Mouse (Mus musculus) liver, embryonic 14.5 days (tissue): ENCODE data around the gene Map4k3. TPM values are rescaled to one million over a fixed set of nuclear protein-coding genes. Genes with fewer than 3 reads are reported as not detected.

Experiments used
- ATAC-seq: fragments of 200-750 bp; cut with Nextera tagmentation; 2 replicates; pipeline ENCODE4 v1.8.0; 2017; ENCODE audit warnings: moderate number of reproducible peaks, mild to moderate bottlenecking, moderate library complexity; ENCODE audit not compliant: insufficient read depth
- DNase-seq, 3 experiments: peaks; one replicate each; pipeline ENCODE4 v3.0.0-alpha.2; 2012 to 2013; ENCODE audit warnings: low read depth in 3 of 3, low spot score in 3 of 3
- H3K27ac ChIP-seq: fragments of 300-500 bp; sonication (generic); 2 replicates; pipeline ENCODE4 v1.5.1; 2014; ENCODE audit warnings: moderate library complexity, mild to moderate bottlenecking, control low read depth, inconsistent platforms
- H3K27me3 ChIP-seq: fragments of 300-500 bp; sonication (generic); 2 replicates; pipeline ENCODE4 v1.6.1; 2014; ENCODE audit warnings: mild to moderate bottlenecking, low read length, moderate library complexity; ENCODE audit not compliant: control insufficient read depth, insufficient read depth
- H3K36me3 ChIP-seq: fragments of 300-500 bp; sonication (generic); replicated peaks from 2 replicates; pipeline ENCODE4 v1.6.1; 2014; ENCODE audit warnings: low read depth; ENCODE audit not compliant: control insufficient read depth, insufficient read depth
- H3K4me1 ChIP-seq, 2 experiments: fragments of 200-500 bp in 1 of 2; fragments of 300-500 bp in 1 of 2; sonication (generic) in 1 of 2; replicated peaks; 2 replicates each; pipeline ENCODE4 v1.6.1; 2012 to 2014; ENCODE audit warnings: antibody characterized with exemption in 1 of 2, inconsistent platforms in 1 of 2, low read length in 1 of 2; ENCODE audit not compliant: control insufficient read depth in 2 of 2, insufficient read depth in 2 of 2
- H3K4me2 ChIP-seq: fragments of 300-500 bp; sonication (generic); 2 replicates; pipeline ENCODE4 v1.6.1; 2014; ENCODE audit warnings: low read depth, mild to moderate bottlenecking, control low read depth, moderate library complexity
- H3K4me3 ChIP-seq, 2 experiments: fragments of 200-500 bp in 1 of 2; fragments of 300-500 bp in 1 of 2; sonication (generic) in 1 of 2; 2 replicates each; pipeline ENCODE4 v1.5.1; 2012 to 2014; ENCODE audit warnings: low read depth in 2 of 2, low read length in 2 of 2, mild to moderate bottlenecking in 2 of 2, control low read depth in 1 of 2, inconsistent platforms in 1 of 2, moderate library complexity in 1 of 2; ENCODE audit not compliant: insufficient read depth in 1 of 2
- H3K9ac ChIP-seq: fragments of 300-500 bp; sonication (generic); replicated peaks from 2 replicates; pipeline ENCODE4 v1.6.1; 2014; ENCODE audit warnings: mild to moderate bottlenecking, control low read depth, moderate library complexity
- H3K9me3 ChIP-seq: fragments of 300-500 bp; sonication (generic); 2 replicates; pipeline ENCODE4 v1.6.1; 2016; ENCODE audit warnings: low read length, mixed read lengths; ENCODE audit not compliant: control insufficient read depth
- CTCF ChIP-seq: IDR thresholded peaks from 2 replicates; pipeline ENCODE4 v1.5.1; 2016; ENCODE audit warnings: antibody characterized with exemption, low read depth, control low read depth
- EP300 ChIP-seq: IDR thresholded peaks from 2 replicates; pipeline ENCODE4 v1.6.1; 2016; ENCODE audit warnings: antibody characterized with exemption, low read depth
- WGBS: fragments of 180-500 bp; shearing (Covaris S2); extraction: QIAGEN DNeasy Blood & Tissue Kit; methylation state at CpG from one replicate; pipeline ENCODE4 v1.1.7; 2014; ENCODE audit not compliant: insufficient replicate concordance; 5-methylcytosine and 5-hydroxymethylcytosine counted together
- polyA plus RNA-seq, 2 experiments: library from polyadenylated mRNA; depleted of rRNA in 1 of 2; stranded (reverse) in 1 of 2; unstranded in 1 of 2; fragments of >200 nt; fragmentation: Nextera tagmentation in 1 of 2; extraction: Ambion mirVana in 1 of 2; gene quantifications; 2 replicates each; pipeline versions ENCODE4 v1.2.1 to v1.2.3; 2012 to 2014

The Map4k3 gene
- polyA plus RNA-seq, 2 experiments, result 4.0 to 4.3 TPM

DNA sequence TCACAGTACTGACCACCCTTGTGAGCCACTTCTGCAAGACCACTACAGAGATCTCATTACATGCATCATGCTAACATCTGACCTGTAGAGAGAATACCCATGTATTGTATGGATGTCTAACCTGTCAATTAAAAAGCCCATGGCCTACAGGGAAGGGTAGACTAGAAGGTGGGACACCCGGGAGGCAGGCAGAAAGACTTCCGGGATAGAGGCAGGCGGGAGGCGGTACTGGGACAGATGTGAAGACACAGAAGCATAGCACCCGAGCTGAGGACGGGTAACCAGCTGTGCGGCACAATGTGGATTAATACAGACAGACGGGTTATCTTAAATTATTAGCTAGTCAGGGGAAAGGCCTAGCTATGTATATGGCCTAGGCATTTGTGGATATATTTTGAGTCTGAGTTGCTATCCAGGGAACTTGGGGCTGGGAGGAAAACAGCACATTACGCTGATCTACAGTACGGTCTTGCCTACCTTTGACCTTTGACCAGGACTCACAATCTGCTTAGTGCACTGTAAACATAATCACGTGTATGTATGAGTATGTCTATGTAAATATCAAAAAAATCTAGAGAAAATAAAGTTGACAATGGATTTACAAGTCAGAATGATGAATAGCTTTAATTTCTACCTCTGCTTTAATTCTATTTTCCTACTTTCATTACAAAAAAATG is 51.3 kb downstream of the Map4k3 start:
- Histone ChIP-seq H3K27ac (no peak overlapping the region), H3K36me3 (no peaks in the 10 kb centered on the region), H3K27me3 (no peaks in the 10 kb centered on the region), H3K4me3 (no peak overlapping the region), H3K4me2 (no peak overlapping the region), H3K9me3 (no peaks in the 10 kb centered on the region), H3K9ac (no peak overlapping the region), H3K4me1 (no peaks in the 10 kb centered on the region)
- DNase-seq, result peak in 1 of 3 experiments; percentile 13
- 67% methylated on average over 11 of the region's 11 CpGs for WGBS
- no peak for TF ChIP-seq CTCF
- TF ChIP-seq EP300, result no peak
- no peak; the same call in 1 of the 2 replicates for ATAC-seq

DNA sequence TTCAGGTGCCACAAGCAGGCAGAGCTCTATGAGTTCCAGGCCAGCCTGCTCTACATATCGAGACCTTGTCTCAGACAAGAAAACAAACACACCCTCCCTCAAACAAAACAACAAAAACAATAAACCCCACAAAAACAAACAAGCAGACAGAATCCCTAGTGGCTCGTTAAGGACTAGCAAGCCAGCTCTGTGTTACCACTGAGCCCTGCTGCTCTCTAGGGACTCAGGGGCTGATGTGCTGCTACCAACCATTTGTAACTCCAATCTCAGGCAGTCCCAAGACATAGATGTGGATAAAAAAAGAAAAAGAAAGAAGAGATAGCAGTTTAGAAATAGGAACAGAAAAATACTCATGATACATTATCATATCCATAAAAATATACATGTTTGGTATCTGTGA is 52.1 kb downstream of the Map4k3 start:
- DNase-seq, result no peak
- Histone ChIP-seq H3K9ac (no peak overlapping the region), H3K36me3 (no peaks in the 10 kb centered on the region), H3K4me2 (no peak overlapping the region), H3K27me3 (no peaks in the 10 kb centered on the region), H3K4me1 (peaks cover 0 to 2% of the 10 kb centered on the region in 2 experiments; a peak in 1 of 4 replicates), H3K27ac (no peak overlapping the region), H3K9me3 (no peaks in the 10 kb centered on the region), H3K4me3 (no peak overlapping the region)
- TF ChIP-seq EP300, result no peak
- no peak for TF ChIP-seq CTCF
- WGBS, result 45% methylated on average over 2 of the region's 2 CpGs
- no peak for ATAC-seq

DNA sequence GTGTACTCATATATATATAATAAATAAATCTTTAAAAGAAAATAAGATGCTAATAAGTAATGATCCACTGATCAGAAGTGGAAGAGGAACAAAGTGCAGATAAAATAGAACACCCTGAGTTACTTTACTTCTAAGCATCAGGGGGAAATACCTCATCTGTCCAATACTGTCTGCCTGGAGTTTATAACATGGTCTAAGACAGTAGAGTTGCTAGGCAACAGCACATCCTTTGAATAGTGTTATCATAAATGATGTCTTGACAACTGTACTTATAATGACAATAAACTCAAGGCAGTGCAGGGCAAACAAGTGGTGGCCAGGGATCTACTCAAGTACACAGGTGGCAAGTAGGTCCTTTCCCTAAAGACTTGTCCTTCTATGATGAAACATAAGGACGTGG is 57.9 kb downstream of the Map4k3 start:
- Histone ChIP-seq H3K27ac (no peak overlapping the region), H3K36me3 (no peaks in the 10 kb centered on the region), H3K9ac (no peak overlapping the region), H3K9me3 (no peaks in the 10 kb centered on the region), H3K27me3 (no peaks in the 10 kb centered on the region), H3K4me3 (no peak overlapping the region), H3K4me1 (peaks cover 0 to 2% of the 10 kb centered on the region in 2 experiments; a peak in 1 of 4 replicates), H3K4me2 (no peak overlapping the region)
- ATAC-seq (no peak), DNase-seq (no peak)
- TF ChIP-seq CTCF (no peak), EP300 (no peak)
- 55% methylated on average over 1 of the region's 1 CpGs for WGBS

DNA sequence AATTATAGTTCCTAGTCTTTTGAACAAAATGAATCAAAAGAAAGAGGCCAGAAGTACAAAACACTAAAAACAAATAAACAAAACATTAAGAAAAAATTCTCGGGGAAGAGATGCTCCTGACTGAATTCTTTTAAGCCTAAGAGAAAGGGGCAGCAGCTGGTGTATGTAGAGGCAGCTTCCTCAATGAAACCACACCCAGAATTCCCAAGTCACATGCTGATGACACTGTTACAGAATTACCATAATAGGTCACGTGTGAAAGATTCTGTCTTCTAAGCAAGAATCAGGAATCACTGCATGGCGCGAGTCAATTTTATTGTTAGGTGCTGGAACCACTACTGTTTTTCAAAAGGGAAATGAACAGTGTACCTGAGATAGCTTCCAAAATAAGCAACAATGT is 64.7 kb downstream of the Map4k3 start:
- Histone ChIP-seq H3K4me1 (no peaks in the 10 kb centered on the region), H3K27ac (no peak overlapping the region), H3K4me2 (no peak overlapping the region), H3K9ac (no peak overlapping the region), H3K9me3 (no peaks in the 10 kb centered on the region), H3K4me3 (no peak overlapping the region), H3K27me3 (no peaks in the 10 kb centered on the region), H3K36me3 (no peaks in the 10 kb centered on the region)
- ATAC-seq, result no peak
- 74% methylated on average over 4 of the region's 4 CpGs for WGBS
- DNase-seq, result no peak
- TF ChIP-seq EP300 (no peak), CTCF (no peak)

DNA sequence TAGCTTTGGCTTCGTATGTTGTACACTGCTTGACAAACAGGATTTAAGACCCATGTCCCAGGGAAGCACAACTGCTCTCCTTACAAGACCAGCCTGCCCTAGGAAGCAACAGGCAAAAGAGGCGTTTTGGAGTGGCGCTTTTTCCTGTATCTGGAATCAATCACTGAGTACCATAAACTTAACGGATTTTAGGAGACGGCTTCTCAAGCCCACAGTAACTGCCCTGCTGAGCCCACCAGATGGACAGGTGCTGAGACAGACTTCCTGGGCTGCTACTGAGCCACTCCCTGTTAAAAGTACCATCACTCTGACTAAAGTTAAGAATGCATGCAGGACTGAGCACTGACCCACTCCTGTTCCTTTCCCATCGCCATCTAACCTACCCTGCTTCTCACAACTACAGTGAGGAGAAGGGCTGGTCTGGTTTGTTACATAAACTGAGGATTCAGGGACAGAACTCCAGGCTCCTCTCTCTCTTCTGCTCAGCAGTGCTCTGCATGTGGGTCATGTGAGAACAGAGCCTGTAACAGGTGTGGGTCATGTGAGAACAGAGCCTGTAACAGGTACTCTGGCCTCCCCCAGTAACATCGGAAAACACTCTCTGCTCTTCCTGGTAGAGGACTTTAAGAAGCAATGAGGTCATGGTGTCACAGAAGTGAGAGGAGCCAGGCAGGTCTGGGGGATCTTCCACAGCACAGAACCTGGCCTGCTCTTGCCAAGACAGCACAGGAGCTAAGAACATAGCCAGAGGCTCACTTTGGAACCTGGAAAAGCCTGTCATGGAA is 65.3 kb downstream of the Map4k3 start:
- 72% methylated on average over 7 of the region's 7 CpGs for WGBS
- Histone ChIP-seq H3K27ac (no peak overlapping the region), H3K9ac (no peak overlapping the region), H3K27me3 (no peaks in the 10 kb centered on the region), H3K9me3 (no peaks in the 10 kb centered on the region), H3K36me3 (no peaks in the 10 kb centered on the region), H3K4me1 (no peaks in the 10 kb centered on the region), H3K4me2 (no peak overlapping the region), H3K4me3 (no peak overlapping the region)
- ATAC-seq, result no peak
- DNase-seq, result no peak
- no peak for TF ChIP-seq CTCF
- no peak for TF ChIP-seq EP300
